12 mouse cellular contexts compared by ENCODE assay signal in the genomic region with DNA sequence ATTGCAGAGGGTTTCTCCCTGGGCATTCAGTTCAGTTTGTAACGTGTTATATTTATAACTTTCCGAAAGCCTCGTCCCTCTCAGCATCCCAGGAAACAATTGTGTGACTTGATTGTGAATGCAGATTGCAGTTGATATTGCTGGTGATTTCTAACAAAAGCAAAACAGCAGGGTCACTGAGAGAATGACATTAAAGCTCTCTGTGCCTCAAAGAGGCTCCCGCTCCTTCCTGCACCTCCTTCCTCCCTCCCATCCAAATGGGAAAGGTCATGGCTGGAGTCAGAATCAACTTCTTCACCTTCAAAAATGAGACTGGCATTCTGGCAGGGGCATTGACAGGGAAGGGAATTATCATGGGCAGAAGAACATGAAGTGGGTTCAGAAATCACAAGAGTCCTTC.
"Had no signal": no experiment of that assay in that cellular context is flagged by ENCODE, and none has a peak within 500 bp of the region (broad histone marks: within the 10 kb centered on the region; RNA-seq: fewer than 3 reads in every experiment).

No protein-coding gene starts in this region.

- DNase-seq: left cerebral cortex, postnatal 4 days; liver; liver, embryonic 13.5 days; liver, postnatal 0 days; lung, adult 18-20 months; lung, adult 2 months; lung, embryonic 14.5 days; lung, postnatal 10 days; lung, postnatal 14 days; lung, postnatal 36 days; lung, postnatal 4 days; midbrain, embryonic 14.5 days had no signal
